Comparison of ENCODE assay signal across 9 mouse cellular contexts in genomic region chr5:21175132-21176112, GRCm38 (mm10). TPM values are rescaled to one million over a fixed set of nuclear protein-coding genes. Genes with fewer than 3 reads are reported as not detected.
DNase-seq lines count a peak whose midpoint lies in the region; ATAC-seq and TF ChIP-seq lines count a peak whose summit lies in the region.
"Had no signal": no experiment of that assay in that cellular context is flagged by ENCODE, and none has a peak within 500 bp of the region (broad histone marks: within the 10 kb centered on the region; RNA-seq: fewer than 3 reads in every experiment).

No protein-coding gene starts in this region.

- in situ Hi-C loops in Patski (cut with MboI; ENCODE audit: low pct_unique_long_range_greater_than_20kb) = no loop called here

- WGBS in forebrain, postnatal 0 days = 16% methylated on average over 9 of the region's 9 CpGs
- 25% methylated on average over 9 of the region's 9 CpGs for WGBS in midbrain, embryonic 11.5 days

- H3K9me3 ChIP-seq in forebrain, postnatal 0 days (ENCODE audit: low read length) = no peaks in the 10 kb centered on the region
- no peaks in the 10 kb centered on the region for H3K9me3 ChIP-seq in midbrain, embryonic 11.5 days (ENCODE audit: control insufficient read depth, low read length)

- no peak overlapping the region for H3K9ac ChIP-seq in forebrain, postnatal 0 days
- H3K9ac ChIP-seq in midbrain, embryonic 11.5 days (ENCODE audit: low read length) = no peak overlapping the region

- POLR2A ChIA-PET in Patski (lab: Charles Lee) = no interaction called here

- no peak for TF ChIP-seq CTCF in Patski (IDR thresholded peaks at IDR 0.05)
- no peak for TF ChIP-seq CTCF in forebrain, postnatal 0 days (IDR thresholded peaks at IDR 0.05; ENCODE audit: low read depth)

- H3K36me3 ChIP-seq in forebrain, postnatal 0 days (ENCODE audit: insufficient read depth) = no peaks in the 10 kb centered on the region
- H3K36me3 ChIP-seq in midbrain, embryonic 11.5 days (ENCODE audit: control insufficient read depth, insufficient read depth, low read length) = no peaks in the 10 kb centered on the region

- peak; percentile 88 for ATAC-seq in Patski
- ATAC-seq in forebrain, postnatal 0 days = peak; percentile 80
- peak; percentile 61; the same call in 1 of the 2 replicates for ATAC-seq in midbrain, embryonic 11.5 days (ENCODE audit: low FRiP score)

- H3K4me2 ChIP-seq in forebrain, postnatal 0 days (ENCODE audit: low read depth) = no peak overlapping the region
- no peak overlapping the region for H3K4me2 ChIP-seq in midbrain, embryonic 11.5 days

- peak overlapping the region; percentile 50 for H3K27ac ChIP-seq in forebrain, postnatal 0 days (ENCODE audit: low read depth, low read length)
- no peak overlapping the region for H3K27ac ChIP-seq in midbrain, embryonic 11.5 days (ENCODE audit: low read depth, low read length)

- no peak overlapping the region for H3K4me3 ChIP-seq in forebrain, postnatal 0 days (ENCODE audit: low read depth, low read length)
- no peak overlapping the region for H3K4me3 ChIP-seq in midbrain, embryonic 11.5 days (ENCODE audit: low read depth, low read length)
- H3K4me3 ChIP-seq: megakaryocyte, embryonic 14.5 days had no signal

- H3K4me1 ChIP-seq in forebrain, postnatal 0 days (ENCODE audit: insufficient read depth) = 0 out of 2 replicates have a peak, but pooled peaks cover 8% of the 10 kb centered on the region
- H3K4me1 ChIP-seq in midbrain, embryonic 11.5 days (ENCODE audit: control insufficient read depth, insufficient read depth, low read length) = peaks cover 6% of the 10 kb centered on the region; the same call in 1 of the 2 replicates

- CTCF ChIA-PET in Patski (lab: Charles Lee) = no interaction called here

- peak; percentile 11 for DNase-seq in kidney, adult 11 months
- DNase-seq in kidney, adult 18-20 months = no peak
- DNase-seq in Patski (ENCODE audit: low read depth, low spot score) = no peak
- DNase-seq in forebrain, postnatal 0 days = peak; percentile 31
- DNase-seq in midbrain, embryonic 11.5 days (ENCODE audit: low spot score, missing footprints) = peak; percentile 83
- no peak for DNase-seq in urinary bladder, postnatal 14 days (ENCODE audit: low spot score)
- no peak for DNase-seq in spleen, adult 12 weeks (ENCODE audit: low spot score)
- DNase-seq in heart, postnatal 4 days = no peak

- H3K27me3 ChIP-seq in Patski = no peaks in the 10 kb centered on the region
- H3K27me3 ChIP-seq in forebrain, postnatal 0 days (ENCODE audit: insufficient read depth, low read length) = no peaks in the 10 kb centered on the region
- H3K27me3 ChIP-seq in midbrain, embryonic 11.5 days (ENCODE audit: control insufficient read depth, insufficient read depth, low read length) = no peaks in the 10 kb centered on the region
- H3K27me3 ChIP-seq: megakaryocyte, embryonic 14.5 days had no signal

RNA-seq across cellular contexts. Expression of gene Gsap, which starts 10.6 kb away (rescaled TPM):
- polyA plus RNA-seq in Patski (2021) = 5.7 TPM
- total RNA-seq in forebrain, postnatal 0 days (2014; rRNA removed) = 9.4 TPM in 2 replicates
- 4.9 and 7.7 TPM in 2 replicates for polyA plus RNA-seq in forebrain, postnatal 0 days (2015; fragmentation: Nextera tagmentation; extraction: Ambion mirVana)
- 2.4 TPM in 2 replicates for polyA plus RNA-seq in midbrain, embryonic 11.5 days (2014; fragmentation: Nextera tagmentation; extraction: Ambion mirVana)
- 1 to 10 TPM; 4.1 to 5.7 TPM for total RNA-seq in heart, postnatal 4 days (2021)

Comparison
In these comparisons a context has a peak if more than half of its experiments do, and no peak if none do; other contexts are left out.
1. DNase-seq: peak in kidney, adult 11 months (single experiment), forebrain, postnatal 0 days (single experiment) and midbrain, embryonic 11.5 days (single experiment); none in kidney, adult 18-20 months (single experiment), Patski (single experiment), urinary bladder, postnatal 14 days (single experiment), spleen, adult 12 weeks (single experiment) and heart, postnatal 4 days (single experiment).
2. Peak in every context shown above with its lines, with median percentiles within 50 percentile points of each other: ATAC-seq.